Mouse (Mus musculus): ENCODE measurements around the gene Ccdc141. TPM values are rescaled to one million over a fixed set of nuclear protein-coding genes. Genes with fewer than 3 reads are reported as not detected.
"Not testable (repeated sequence)": the region's sequence is repeated elsewhere in the genome, so short reads cannot be mapped to it uniquely, and the experiment has no call there.

Gene Ccdc141
- polyA plus RNA-seq, 1 experiment from 2014 or later: 6.5 TPM

DNA sequence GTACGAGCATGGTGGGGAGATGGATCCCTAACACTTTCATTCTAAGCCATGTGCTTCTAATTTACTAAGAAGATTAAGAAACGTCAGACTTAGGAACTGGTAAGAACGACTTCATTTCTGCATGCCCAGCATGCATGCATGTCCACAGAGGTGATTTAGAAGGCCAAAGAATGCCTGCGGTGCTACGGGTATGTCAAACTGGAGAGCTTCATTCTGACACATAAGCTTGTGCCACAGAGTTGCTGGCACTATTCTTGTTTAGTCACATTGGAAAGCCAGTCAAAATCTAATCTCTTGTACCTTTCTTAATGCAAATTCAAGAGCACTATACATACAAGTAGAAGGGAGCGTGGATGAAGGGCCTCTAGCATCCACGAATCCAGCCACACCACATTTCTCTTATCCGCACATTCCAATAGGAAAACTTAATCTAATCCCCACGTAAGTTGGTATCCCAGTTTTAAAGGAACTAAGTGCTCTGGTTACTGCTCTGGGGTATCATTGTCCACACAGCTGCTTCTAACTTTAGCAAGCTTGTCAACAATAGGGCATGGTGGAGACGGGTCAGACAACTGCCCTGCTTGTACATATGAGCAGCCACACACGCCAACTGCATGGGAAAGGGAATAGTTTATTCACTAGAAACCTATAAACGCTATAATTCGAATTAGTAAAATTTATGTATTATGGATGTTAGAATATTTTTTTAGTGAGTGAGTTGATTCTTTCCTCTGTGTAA lies 136.9 kb downstream of the Ccdc141 start:
- Histone ChIP-seq H3K4me1 (no peaks in the 10 kb centered on the region), H3K9me3 (no peaks in the 10 kb centered on the region), H3K27ac (replicated peaks) (no peak overlapping the region), H3K36me3 (replicated peaks) (no peaks in the 10 kb centered on the region), H3K27me3 (replicated peaks; ENCODE audit: low read depth, poor library complexity, severe bottlenecking) (no peaks in the 10 kb centered on the region), H3K4me3 (no peak overlapping the region)
- no peak for DNase-seq (ENCODE audit: low spot score)
- 82% methylated on average over 13 of the region's 13 CpGs for WGBS

DNA sequence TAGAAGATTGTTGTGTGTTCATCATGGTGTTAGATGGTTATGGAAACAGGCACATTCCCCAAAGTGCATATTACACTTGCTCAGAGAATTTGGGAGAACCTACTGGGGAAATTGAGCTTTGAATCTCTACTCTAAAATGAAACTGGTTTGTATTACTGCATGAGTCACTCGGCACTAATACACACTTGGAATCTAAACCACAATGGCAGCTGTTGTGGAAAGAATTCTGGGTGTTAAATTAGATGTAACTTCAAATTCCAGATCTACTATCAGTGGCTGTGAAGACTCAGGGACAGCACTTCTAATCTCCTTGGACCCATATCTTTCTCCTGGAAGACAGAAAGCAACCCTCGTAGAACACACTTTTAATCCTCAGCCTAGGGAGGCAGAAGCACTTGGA lies 149.8 kb downstream of the Ccdc141 start:
- WGBS: 87% methylated on average over 2 of the region's 2 CpGs
- Histone ChIP-seq H3K27me3 (replicated peaks; ENCODE audit: low read depth, poor library complexity, severe bottlenecking) (no peaks in the 10 kb centered on the region), H3K4me1 (no peaks in the 10 kb centered on the region), H3K27ac (replicated peaks) (no peak overlapping the region), H3K4me3 (no peak overlapping the region), H3K36me3 (replicated peaks) (no peaks in the 10 kb centered on the region), H3K9me3 (no peaks in the 10 kb centered on the region)
- no peak for DNase-seq (ENCODE audit: low spot score)

- 79% methylated on average over 4 of the region's 4 CpGs for WGBS
- Histone ChIP-seq H3K9me3 (no peaks in the 10 kb centered on the region), H3K27ac (replicated peaks) (no peak overlapping the region), H3K4me3 (no peak overlapping the region), H3K36me3 (replicated peaks) (no peaks in the 10 kb centered on the region), H3K27me3 (replicated peaks; ENCODE audit: low read depth, poor library complexity, severe bottlenecking) (no peaks in the 10 kb centered on the region), H3K4me1 (no peaks in the 10 kb centered on the region)
- DNase-seq (ENCODE audit: low spot score): no peak
Measured at GRCm38 (mm10) chr2:77017735-77018134, 152.7 kb downstream of the Ccdc141 start.

- H3K4me1 ChIP-seq; DNase-seq (ENCODE audit: low spot score); H3K9me3 ChIP-seq; H3K36me3 ChIP-seq (replicated peaks); H3K27ac ChIP-seq (replicated peaks); H3K4me3 ChIP-seq; H3K27me3 ChIP-seq (replicated peaks; ENCODE audit: low read depth, poor library complexity, severe bottlenecking): not testable (repeated sequence)
- 89% methylated on average over 6 of the region's 6 CpGs for WGBS
Measured at GRCm38 (mm10) chr2:77013449-77013848, 157.0 kb downstream of the Ccdc141 start.

DNA sequence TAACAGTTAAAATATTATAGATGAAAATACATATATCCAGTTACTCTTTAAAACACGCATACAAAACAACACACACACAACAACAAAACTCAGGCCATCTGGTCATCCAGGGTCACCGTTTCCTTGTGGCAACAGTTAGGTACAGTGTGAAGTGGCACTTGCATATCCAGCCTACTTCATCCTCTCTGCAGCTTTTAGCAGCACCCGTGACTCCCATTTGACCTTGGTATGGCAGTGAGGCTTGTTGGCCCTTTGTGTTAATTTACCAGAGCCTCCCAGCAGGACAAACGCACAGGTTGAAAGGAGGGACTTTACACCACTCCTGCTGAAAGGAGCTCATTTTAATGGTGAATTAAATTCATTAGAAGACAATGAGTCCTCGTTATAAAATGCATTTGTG lies 158.5 kb downstream of the Ccdc141 start:
- Histone ChIP-seq H3K9me3 (no peaks in the 10 kb centered on the region), H3K4me1 (no peaks in the 10 kb centered on the region), H3K4me3 (no peak overlapping the region), H3K27ac (replicated peaks) (no peak overlapping the region), H3K27me3 (replicated peaks; ENCODE audit: low read depth, poor library complexity, severe bottlenecking) (no peaks in the 10 kb centered on the region), H3K36me3 (replicated peaks) (no peaks in the 10 kb centered on the region)
- DNase-seq (ENCODE audit: low spot score): no peak
- 73% methylated on average over 5 of the region's 5 CpGs for WGBS

- no peaks in the 10 kb centered on the region for H3K4me1 ChIP-seq
- no peak overlapping the region for H3K4me3 ChIP-seq
- H3K27ac ChIP-seq (replicated peaks): no peak overlapping the region
- DNase-seq (ENCODE audit: low spot score): no peak
- H3K9me3 ChIP-seq: no peaks in the 10 kb centered on the region
- H3K36me3 ChIP-seq (replicated peaks): no peaks in the 10 kb centered on the region
- 82% methylated on average over 7 of the region's 7 CpGs for WGBS
- H3K27me3 ChIP-seq (replicated peaks; ENCODE audit: low read depth, poor library complexity, severe bottlenecking): no peaks in the 10 kb centered on the region
Measured at GRCm38 (mm10) chr2:77007015-77007414, 163.4 kb downstream of the Ccdc141 start.

GRCm38 (mm10) chr2:77003148-77003547 lies 167.3 kb downstream of the Ccdc141 start:
- WGBS: 78% methylated on average over 2 of the region's 2 CpGs
- Histone ChIP-seq H3K4me3 (no peak overlapping the region), H3K36me3 (replicated peaks) (no peaks in the 10 kb centered on the region), H3K4me1 (no peaks in the 10 kb centered on the region), H3K27ac (replicated peaks) (no peak overlapping the region), H3K27me3 (replicated peaks; ENCODE audit: low read depth, poor library complexity, severe bottlenecking) (no peaks in the 10 kb centered on the region), H3K9me3 (no peaks in the 10 kb centered on the region)
- DNase-seq (ENCODE audit: low spot score): no peak

GRCm38 (mm10) chr2:76998351-76998750 lies 172.1 kb downstream of the Ccdc141 start:
- WGBS: 77% methylated on average over 5 of the region's 5 CpGs

DNA sequence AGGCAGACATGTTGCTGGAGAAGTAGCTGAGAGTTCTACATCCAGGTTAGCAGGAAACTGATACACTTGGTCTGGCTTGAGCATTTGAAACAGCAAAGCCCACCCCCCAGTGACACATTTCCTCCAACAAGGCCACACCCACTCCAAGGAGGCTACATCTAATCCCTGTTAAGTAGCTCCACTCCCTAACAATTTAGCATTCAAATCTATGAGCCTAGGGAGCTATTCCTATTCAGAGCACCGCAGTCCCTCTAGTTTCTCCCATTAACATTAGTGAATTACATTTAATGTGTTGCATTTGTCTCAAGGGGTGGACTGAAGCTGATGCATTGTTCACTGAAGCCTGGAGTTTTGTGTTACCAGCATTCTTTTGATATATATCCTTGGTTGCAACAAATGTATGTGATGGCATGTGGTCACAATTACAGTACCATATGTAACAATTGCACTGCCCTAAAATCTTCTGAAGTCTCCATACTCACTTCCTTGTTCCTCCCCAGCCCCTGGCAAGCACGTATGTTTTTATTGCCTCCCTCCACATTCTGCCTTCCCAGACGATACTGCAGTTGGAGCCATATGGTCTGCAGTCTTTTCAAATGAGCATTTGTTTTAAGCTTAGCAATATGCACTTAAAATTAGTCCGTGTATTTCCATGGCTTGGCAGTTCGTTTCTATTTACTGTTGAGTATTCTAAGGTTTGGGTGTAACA lies 177.8 kb downstream of the Ccdc141 start:
- Histone ChIP-seq H3K36me3 (replicated peaks) (no peaks in the 10 kb centered on the region), H3K27ac (replicated peaks) (no peak overlapping the region), H3K9me3 (no peaks in the 10 kb centered on the region), H3K4me1 (no peaks in the 10 kb centered on the region), H3K4me3 (no peak overlapping the region), H3K27me3 (replicated peaks; ENCODE audit: low read depth, poor library complexity, severe bottlenecking) (no peaks in the 10 kb centered on the region)
- 79% methylated on average over 5 of the region's 5 CpGs for WGBS
- DNase-seq (ENCODE audit: low spot score): no peak

More at GRCm38 (mm10) chr2:76998351-76998750, 172.1 kb downstream of the Ccdc141 start:
- Histone ChIP-seq H3K27ac (replicated peaks) (no peak overlapping the region), H3K36me3 (replicated peaks) (no peaks in the 10 kb centered on the region), H3K27me3 (replicated peaks; ENCODE audit: low read depth, poor library complexity, severe bottlenecking) (no peaks in the 10 kb centered on the region), H3K9me3 (no peaks in the 10 kb centered on the region), H3K4me1 (no peaks in the 10 kb centered on the region), H3K4me3 (no peak overlapping the region)
- DNase-seq (ENCODE audit: low spot score): no peak

DNA sequence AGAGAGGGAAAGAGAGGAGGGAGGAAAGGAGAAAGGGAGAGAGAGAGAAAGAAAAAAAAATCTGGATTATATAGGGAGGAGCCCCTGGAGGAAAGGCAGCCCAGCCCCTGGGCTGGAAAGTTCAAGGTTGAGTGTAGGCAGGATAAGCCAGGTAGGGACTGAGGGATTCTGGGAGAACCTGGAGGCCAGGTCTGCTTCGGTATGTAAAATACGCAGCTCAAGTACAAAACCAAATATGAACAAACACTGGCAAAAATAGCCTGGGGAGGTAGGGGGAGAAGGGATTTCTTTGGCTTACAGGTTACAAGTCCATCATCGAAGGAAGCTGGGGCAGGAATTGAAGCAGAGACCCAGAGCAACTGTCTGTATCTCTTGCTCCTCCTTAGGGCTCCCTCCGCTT lies 183.1 kb downstream of the Ccdc141 start:
- no peaks in the 10 kb centered on the region for H3K27me3 ChIP-seq (replicated peaks; ENCODE audit: low read depth, poor library complexity, severe bottlenecking)

GRCm38 (mm10) chr2:76984384-76984783 lies 186.1 kb downstream of the Ccdc141 start:
- no peak overlapping the region for H3K27ac ChIP-seq (replicated peaks)
- DNase-seq (ENCODE audit: low spot score): no peak
- H3K4me3 ChIP-seq: no peak overlapping the region
- WGBS: 86% methylated on average over 5 of the region's 5 CpGs
- H3K4me1 ChIP-seq: 0 out of 2 replicates have a peak, but pooled peaks cover 4% of the 10 kb centered on the region
- no peaks in the 10 kb centered on the region for H3K9me3 ChIP-seq
- H3K27me3 ChIP-seq (replicated peaks; ENCODE audit: low read depth, poor library complexity, severe bottlenecking): no peaks in the 10 kb centered on the region
- H3K36me3 ChIP-seq (replicated peaks): no peaks in the 10 kb centered on the region

More for the DNA sequence above, 183.1 kb downstream of the Ccdc141 start:
- H3K27ac ChIP-seq (replicated peaks): no peak overlapping the region
- WGBS: 90% methylated on average over 4 of the region's 4 CpGs
- H3K4me1 ChIP-seq: no peaks in the 10 kb centered on the region
- no peaks in the 10 kb centered on the region for H3K36me3 ChIP-seq (replicated peaks)
- no peaks in the 10 kb centered on the region for H3K9me3 ChIP-seq
- DNase-seq (ENCODE audit: low spot score): no peak
- H3K4me3 ChIP-seq: no peak overlapping the region

DNA sequence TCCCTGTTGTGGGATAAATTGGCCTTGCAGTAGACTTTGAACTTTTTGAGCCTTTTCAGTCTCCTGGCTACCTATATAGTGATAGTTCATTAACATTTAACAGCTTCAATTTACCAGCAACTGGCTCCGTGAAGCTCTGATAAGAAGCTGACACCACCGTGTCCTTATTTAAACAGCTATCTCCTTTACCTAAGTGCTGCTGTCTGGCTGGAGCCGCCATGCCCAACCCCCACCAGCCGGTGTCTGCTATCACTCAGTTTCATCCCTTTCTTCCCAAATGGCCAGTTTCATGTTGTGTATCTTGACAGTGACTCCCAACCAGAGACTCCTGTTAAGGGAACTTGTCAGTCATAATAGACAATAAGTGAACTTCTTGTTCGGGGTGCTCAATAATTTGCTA lies 186.8 kb downstream of the Ccdc141 start:
- WGBS: 62% methylated on average over 5 of the region's 5 CpGs
- H3K4me1 ChIP-seq: 0 out of 2 replicates have a peak, but pooled peaks cover 4% of the 10 kb centered on the region
- H3K4me3 ChIP-seq: no peak overlapping the region
- no peak for DNase-seq (ENCODE audit: low spot score)
- no peaks in the 10 kb centered on the region for H3K36me3 ChIP-seq (replicated peaks)
- H3K27me3 ChIP-seq (replicated peaks; ENCODE audit: low read depth, poor library complexity, severe bottlenecking): no peaks in the 10 kb centered on the region
- H3K27ac ChIP-seq (replicated peaks): no peak overlapping the region
- H3K9me3 ChIP-seq: no peaks in the 10 kb centered on the region

All from embryonic facial prominence, embryonic 10.5 days (tissue).